Mouse (Mus musculus) hindbrain, embryonic 11.5 days (tissue): ENCODE results near the gene Hsd17b13. TPM values are rescaled to one million over a fixed set of nuclear protein-coding genes. Genes with fewer than 3 reads are reported as not detected.

Experiments
- ATAC-seq: fragments of 200-750 bp; cut with Nextera tagmentation; 2 replicates; pipeline ENCODE4 v1.8.0; 2017; ENCODE audit warnings: mild to moderate bottlenecking, moderate TSS enrichment, moderate library complexity; ENCODE audit not compliant: low FRiP score
- DNase-seq: peaks from one replicate; pipeline ENCODE4 v3.0.0-alpha.2; 2015; ENCODE audit warnings: low spot score
- H3K27ac ChIP-seq: fragments of 300-500 bp; sonication (generic); 2 replicates; pipeline ENCODE4 v1.5.1; 2014; ENCODE audit warnings: mild to moderate bottlenecking, low read depth, low read length
- H3K27me3 ChIP-seq: fragments of 300-500 bp; sonication (generic); 2 replicates; pipeline ENCODE4 v1.6.1; 2014; ENCODE audit warnings: mild to moderate bottlenecking, low read length, moderate library complexity, mixed read lengths; ENCODE audit not compliant: control insufficient read depth, insufficient read depth
- H3K36me3 ChIP-seq: fragments of 300-500 bp; sonication (generic); 2 replicates; pipeline ENCODE4 v1.6.1; 2014; ENCODE audit warnings: mild to moderate bottlenecking, low read length, moderate library complexity, mixed read lengths; ENCODE audit not compliant: control insufficient read depth, insufficient read depth
- H3K4me1 ChIP-seq: fragments of 300-500 bp; sonication (generic); replicated peaks from 2 replicates; pipeline ENCODE4 v1.6.1; 2014; ENCODE audit warnings: low read length, mixed read lengths; ENCODE audit not compliant: control insufficient read depth, insufficient read depth
- H3K4me2 ChIP-seq: fragments of 300-500 bp; sonication (generic); replicated peaks from 2 replicates; pipeline ENCODE4 v1.6.1; 2014; ENCODE audit warnings: mild to moderate bottlenecking, low read depth, low read length
- H3K4me3 ChIP-seq: fragments of 300-500 bp; sonication (generic); 2 replicates; pipeline ENCODE4 v1.5.1; 2014; ENCODE audit warnings: low read depth, low read length
- H3K9ac ChIP-seq: fragments of 300-500 bp; sonication (generic); 2 replicates; pipeline ENCODE4 v1.6.1; 2014; ENCODE audit warnings: low read depth, low read length
- H3K9me3 ChIP-seq: fragments of 300-500 bp; sonication (generic); 2 replicates; pipeline ENCODE4 v1.6.1; 2016; ENCODE audit warnings: low read length; ENCODE audit not compliant: control insufficient read depth
- WGBS: fragments of 180-500 bp; shearing (Covaris S2); extraction: QIAGEN DNeasy Blood & Tissue Kit; methylation state at CpG from one replicate; pipeline ENCODE4 v1.1.7; 2014; 5-methylcytosine and 5-hydroxymethylcytosine counted together
- polyA plus RNA-seq: library from polyadenylated mRNA; unstranded; fragments of >200 nt; fragmentation: Nextera tagmentation; extraction: Ambion mirVana; gene quantifications from 2 replicates; pipeline ENCODE4 v1.2.1, GENCODE M21; 2014

Gene Hsd17b13
- polyA plus RNA-seq, 1 experiment from 2014 or later: not detected

- H3K27me3 ChIP-seq: no peaks in the 10 kb centered on the region
- H3K36me3 ChIP-seq: no peaks in the 10 kb centered on the region
- DNase-seq (no peak), ATAC-seq (no peak)
- H3K9ac ChIP-seq: no peak overlapping the region
- H3K27ac ChIP-seq: no peak overlapping the region
- H3K9me3 ChIP-seq: no peaks in the 10 kb centered on the region
- no peak overlapping the region for H3K4me2 ChIP-seq
- WGBS: 80% methylated on average over 6 of the region's 6 CpGs
- no peak overlapping the region for H3K4me3 ChIP-seq
- H3K4me1 ChIP-seq: no peaks in the 10 kb centered on the region
These were observed 54.1 kb downstream of the Hsd17b13 start for GRCm38 (mm10) chr5:103923101-103923500.

- no peaks in the 10 kb centered on the region for H3K27me3 ChIP-seq
- H3K4me3 ChIP-seq: no peak overlapping the region
- H3K4me1 ChIP-seq: no peaks in the 10 kb centered on the region
- H3K9me3 ChIP-seq: no peaks in the 10 kb centered on the region
- no peak for DNase-seq
- no peak overlapping the region for H3K9ac ChIP-seq
- H3K36me3 ChIP-seq: no peaks in the 10 kb centered on the region
- H3K27ac ChIP-seq: no peak overlapping the region
- WGBS: 80% methylated on average over 5 of the region's 5 CpGs
- no peak for ATAC-seq
- no peak overlapping the region for H3K4me2 ChIP-seq
These were observed 54.8 kb downstream of the Hsd17b13 start for GRCm38 (mm10) chr5:103922436-103922835.

GRCm38 (mm10) chr5:103919497-103919896 lies 57.7 kb downstream of the Hsd17b13 start:
- no peaks in the 10 kb centered on the region for H3K27me3 ChIP-seq
- no peak overlapping the region for H3K4me3 ChIP-seq
- H3K36me3 ChIP-seq: no peaks in the 10 kb centered on the region
- no peak overlapping the region for H3K4me2 ChIP-seq
- no peaks in the 10 kb centered on the region for H3K9me3 ChIP-seq
- 96% methylated on average over 4 of the region's 4 CpGs for WGBS
- no peaks in the 10 kb centered on the region for H3K4me1 ChIP-seq
- H3K9ac ChIP-seq: no peak overlapping the region
- no peak for DNase-seq
- H3K27ac ChIP-seq: no peak overlapping the region
- no peak for ATAC-seq

GRCm38 (mm10) chr5:103918233-103918632 lies 59.0 kb downstream of the Hsd17b13 start:
- Histone ChIP-seq H3K9ac (no peak overlapping the region), H3K4me2 (no peak overlapping the region), H3K36me3 (no peaks in the 10 kb centered on the region), H3K4me1 (no peaks in the 10 kb centered on the region), H3K27ac (no peak overlapping the region), H3K27me3 (no peaks in the 10 kb centered on the region), H3K9me3 (no peaks in the 10 kb centered on the region), H3K4me3 (no peak overlapping the region)
- ATAC-seq (no peak), DNase-seq (no peak)
- 66% methylated on average over 3 of the region's 3 CpGs for WGBS

- Histone ChIP-seq H3K9me3 (no peaks in the 10 kb centered on the region), H3K27me3 (no peaks in the 10 kb centered on the region), H3K27ac (no peak overlapping the region), H3K4me3 (no peak overlapping the region), H3K4me1 (no peaks in the 10 kb centered on the region), H3K4me2 (no peak overlapping the region), H3K9ac (no peak overlapping the region), H3K36me3 (no peaks in the 10 kb centered on the region)
- ATAC-seq: no peak
- WGBS: 78% methylated on average over 8 of the region's 8 CpGs
- DNase-seq: no peak
These were observed 59.8 kb downstream of the Hsd17b13 start for GRCm38 (mm10) chr5:103917357-103917895.

GRCm38 (mm10) chr5:103916595-103917356 lies 60.4 kb downstream of the Hsd17b13 start:
- 68% methylated on average over 12 of the region's 12 CpGs for WGBS
- ATAC-seq (no peak), DNase-seq (no peak)
- Histone ChIP-seq H3K9ac (no peak overlapping the region), H3K4me3 (no peak overlapping the region), H3K4me2 (no peak overlapping the region), H3K36me3 (no peaks in the 10 kb centered on the region), H3K9me3 (no peaks in the 10 kb centered on the region), H3K4me1 (no peaks in the 10 kb centered on the region), H3K27me3 (no peaks in the 10 kb centered on the region), H3K27ac (no peak overlapping the region)

- Histone ChIP-seq H3K4me3 (no peak overlapping the region), H3K4me2 (no peak overlapping the region), H3K27ac (no peak overlapping the region), H3K36me3 (no peaks in the 10 kb centered on the region), H3K4me1 (no peaks in the 10 kb centered on the region), H3K9ac (no peak overlapping the region), H3K27me3 (no peaks in the 10 kb centered on the region), H3K9me3 (no peaks in the 10 kb centered on the region)
- ATAC-seq: no peak
- DNase-seq: no peak
- WGBS: 75% methylated on average over 11 of the region's 11 CpGs
These were observed 62.6 kb downstream of the Hsd17b13 start for GRCm38 (mm10) chr5:103914335-103915226.

- 58% methylated on average over 4 of the region's 4 CpGs for WGBS
- Histone ChIP-seq H3K9me3 (no peaks in the 10 kb centered on the region), H3K36me3 (no peaks in the 10 kb centered on the region), H3K27me3 (no peaks in the 10 kb centered on the region), H3K4me3 (no peak overlapping the region), H3K9ac (no peak overlapping the region), H3K4me1 (no peaks in the 10 kb centered on the region), H3K4me2 (no peak overlapping the region), H3K27ac (no peak overlapping the region)
- ATAC-seq: no peak
- DNase-seq: no peak
These were observed 64.1 kb downstream of the Hsd17b13 start for GRCm38 (mm10) chr5:103913150-103913549.
